Mouse (Mus musculus) midbrain, embryonic 10.5 days (tissue): ENCODE measurements at regions not wholly inside any gene's neighbourhood (a gene's known extent, or its start where the extent isn't known, plus 50 kb on each side); places are given as distances from the start of the nearest gene placed in this dataset.

Experiments
- DNase-seq: peaks from one replicate; pipeline ENCODE4 v3.0.0-alpha.2; 2017; ENCODE audit warnings: low spot score
- H3K27ac ChIP-seq: fragments of 300-500 bp; sonication (generic); replicated peaks from 2 replicates; pipeline ENCODE4 v1.5.1; 2016; ENCODE audit warnings: mild to moderate bottlenecking
- H3K27me3 ChIP-seq: fragments of 300-500 bp; sonication (generic); 2 replicates; pipeline ENCODE4 v1.6.1; 2016; ENCODE audit warnings: low read depth, mild to moderate bottlenecking; ENCODE audit not compliant: poor library complexity, severe bottlenecking
- H3K36me3 ChIP-seq: fragments of 300-500 bp; sonication (generic); 2 replicates; pipeline ENCODE4 v1.6.1; 2016; ENCODE audit warnings: mild to moderate bottlenecking, moderate library complexity
- H3K4me1 ChIP-seq: fragments of 300-500 bp; sonication (generic); 2 replicates; pipeline ENCODE4 v1.6.1; 2016
- H3K4me3 ChIP-seq: fragments of 300-500 bp; sonication (generic); 2 replicates; pipeline ENCODE4 v1.5.1; 2016; ENCODE audit warnings: mild to moderate bottlenecking, moderate library complexity
- H3K9me3 ChIP-seq: fragments of 300-500 bp; sonication (generic); replicated peaks from 2 replicates; pipeline ENCODE4 v1.6.1; 2016; ENCODE audit warnings: mild to moderate bottlenecking
- WGBS: fragments of 180-500 bp; shearing (Covaris S2); methylation state at CpG from one replicate; pipeline ENCODE4 v1.1.7; 2016; 5-methylcytosine and 5-hydroxymethylcytosine counted together

DNA sequence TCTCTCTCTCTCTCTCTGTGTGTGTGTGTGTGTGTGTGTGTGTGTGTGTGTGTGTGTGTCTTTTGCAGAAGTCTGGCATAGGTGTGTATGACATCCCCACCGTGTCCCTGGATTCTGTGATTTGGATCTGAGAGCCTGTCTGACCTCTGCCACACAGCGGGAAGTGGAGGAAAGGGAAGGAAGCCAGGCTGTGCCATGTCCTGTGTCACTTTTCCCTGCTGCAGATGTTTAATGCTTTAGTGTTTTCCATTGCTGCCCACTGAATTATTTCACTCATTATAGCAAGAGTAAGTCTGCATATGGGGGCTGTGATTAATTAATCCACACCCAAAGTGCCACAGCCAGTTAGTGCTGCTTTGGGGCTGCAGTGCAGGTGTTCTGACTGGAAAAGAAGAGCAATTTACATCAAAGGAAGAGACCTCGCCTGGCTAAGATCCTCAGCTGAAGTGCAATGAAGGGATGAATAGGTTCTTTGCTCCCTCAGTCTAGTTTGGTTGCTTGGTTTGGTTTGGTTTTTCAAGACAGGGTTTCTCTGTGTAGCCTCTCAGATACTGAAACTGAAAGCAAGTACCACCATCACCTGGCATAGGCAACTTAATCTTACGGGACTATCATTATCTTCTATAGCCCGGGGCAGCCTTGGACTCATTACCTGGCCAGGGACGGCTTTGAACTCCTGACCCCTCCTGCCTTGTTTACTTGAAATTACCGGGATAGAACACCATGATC, 51.2 kb upstream of the Kdm7a start:
- DNase-seq: no peak
- Histone ChIP-seq H3K9me3 (no peaks in the 10 kb centered on the region), H3K4me3 (peak overlapping the region; percentile 53), H3K36me3 (no peaks in the 10 kb centered on the region), H3K27me3 (peaks cover 33% of the 10 kb centered on the region), H3K27ac (peak overlapping the region; percentile 85), H3K4me1 (peaks cover 33% of the 10 kb centered on the region)
- 49% methylated on average over 7 of the region's 7 CpGs for WGBS

DNA sequence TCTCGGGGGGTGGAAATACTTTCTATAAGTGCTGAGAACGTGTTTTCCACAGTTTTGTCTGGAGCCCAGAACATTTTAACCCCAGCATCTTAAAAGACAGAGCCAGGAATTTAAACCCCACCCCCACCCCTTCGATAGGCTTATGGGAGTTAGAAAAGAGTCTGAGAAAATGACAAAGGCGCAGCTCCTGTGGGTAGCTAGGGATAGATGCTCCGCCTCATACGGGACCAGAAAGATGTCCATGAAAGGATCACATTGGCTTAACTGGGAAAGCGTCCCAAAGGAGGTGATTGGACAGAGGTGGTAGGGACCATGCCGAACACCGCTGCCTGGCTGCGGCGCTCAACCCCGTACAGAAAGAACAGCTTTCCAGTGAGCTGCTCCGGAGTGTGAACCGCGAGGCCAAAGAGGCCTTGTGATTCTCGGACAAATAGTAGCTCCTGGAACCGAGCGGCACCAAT, 50.6 kb upstream of the Kdm7a start:
- H3K4me1 ChIP-seq: peaks cover 31% of the 10 kb centered on the region
- peak overlapping the region; percentile 53 for H3K4me3 ChIP-seq
- no peaks in the 10 kb centered on the region for H3K36me3 ChIP-seq
- peak overlapping the region; percentile 85 for H3K27ac ChIP-seq
- WGBS: 1% methylated on average over 18 of the region's 18 CpGs
- peak; percentile 67 for DNase-seq
- no peaks in the 10 kb centered on the region for H3K9me3 ChIP-seq
- peaks cover 33% of the 10 kb centered on the region for H3K27me3 ChIP-seq

DNA sequence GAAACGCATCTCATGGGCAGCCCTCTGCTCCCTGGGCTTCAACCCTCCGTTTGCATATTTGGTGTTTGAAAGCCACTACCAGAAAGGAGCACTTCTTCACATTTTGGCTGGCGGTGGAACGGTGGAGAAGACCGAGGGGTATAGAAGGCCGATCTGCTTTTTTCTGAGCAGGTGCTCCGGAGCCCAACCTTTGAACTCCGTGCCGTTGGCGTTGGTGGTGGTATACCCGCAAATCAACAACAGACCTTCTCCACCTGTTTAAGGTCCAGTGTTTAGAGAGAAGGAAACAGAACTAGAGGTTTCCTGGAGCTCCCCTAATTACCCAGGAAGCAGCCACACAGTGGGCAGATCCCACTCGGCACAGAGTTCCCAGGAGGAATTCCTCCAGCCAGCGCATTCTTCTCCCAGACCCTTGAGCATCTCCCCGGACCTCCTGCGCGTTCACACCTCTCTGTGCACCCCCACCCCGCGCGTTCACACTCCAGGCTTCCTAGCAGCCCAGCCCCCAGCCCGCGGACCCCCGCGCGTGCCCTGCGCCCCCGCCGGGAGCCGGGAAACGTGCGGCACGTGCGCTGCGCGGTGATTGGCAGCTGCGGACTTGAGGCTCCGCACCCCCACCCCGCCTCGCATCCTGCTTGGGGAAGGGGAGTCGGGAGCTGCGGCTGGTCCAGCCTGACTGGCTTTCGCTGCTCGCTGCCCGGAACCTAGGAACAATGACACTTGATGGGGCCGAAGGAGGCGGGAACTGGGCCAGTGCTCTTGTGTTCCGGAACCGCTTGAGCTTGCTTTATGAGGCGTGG, 49.9 kb upstream of the Kdm7a start:
- Histone ChIP-seq H3K4me3 (peak overlapping the region; percentile 53), H3K27ac (peak overlapping the region; percentile 85), H3K27me3 (peaks cover 33% of the 10 kb centered on the region), H3K36me3 (no peaks in the 10 kb centered on the region), H3K9me3 (no peaks in the 10 kb centered on the region), H3K4me1 (peaks cover 31% of the 10 kb centered on the region)
- 3% methylated on average over 48 of the region's 48 CpGs for WGBS
- peak; percentile 91 for DNase-seq
